Mouse (Mus musculus): Measurements from ENCODE around the gene Car8.

The Car8 gene

DNA sequence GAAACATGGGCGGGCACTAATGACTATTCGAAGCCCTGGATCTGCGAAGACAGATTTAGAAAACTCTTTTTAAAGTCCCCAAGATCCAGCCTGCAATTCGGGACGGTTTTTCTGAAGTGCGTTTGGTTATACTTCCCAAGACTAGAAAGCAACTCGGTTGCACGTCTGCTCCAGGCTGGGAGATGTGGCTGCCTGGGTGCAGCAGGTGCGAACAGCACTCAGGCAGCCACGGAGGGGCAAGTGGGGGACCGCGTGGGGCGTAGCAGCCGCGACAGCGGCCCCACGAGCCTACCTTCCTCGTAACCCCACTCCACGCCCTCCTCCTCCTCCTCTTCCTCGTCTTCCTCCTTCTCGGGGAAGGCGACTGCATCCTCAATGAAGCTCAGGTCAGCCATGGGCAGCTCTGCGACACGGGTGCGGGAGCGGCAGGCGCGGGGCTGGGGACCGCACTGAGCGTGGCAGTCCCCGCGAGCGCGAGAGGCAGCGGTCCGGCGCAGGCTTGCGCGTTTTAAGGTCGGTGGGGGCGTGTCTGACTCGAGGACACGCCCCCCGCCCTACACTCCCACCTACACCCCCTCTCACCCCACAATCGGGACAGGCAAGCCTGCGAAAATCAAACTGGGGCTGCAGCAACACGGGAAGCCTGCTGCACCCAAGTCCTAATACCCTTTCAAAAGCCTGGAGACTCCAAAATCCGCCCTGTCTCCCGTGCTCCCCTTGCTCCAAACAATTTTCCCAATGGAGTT lies at the start of gene Car8:
Gene Car8 (minus strand): TSS at position 482 of the 746 bp plus-strand sequence.
- DNase-seq (ENCODE audit: low spot score in 2 of 2), result no peak

DNA sequence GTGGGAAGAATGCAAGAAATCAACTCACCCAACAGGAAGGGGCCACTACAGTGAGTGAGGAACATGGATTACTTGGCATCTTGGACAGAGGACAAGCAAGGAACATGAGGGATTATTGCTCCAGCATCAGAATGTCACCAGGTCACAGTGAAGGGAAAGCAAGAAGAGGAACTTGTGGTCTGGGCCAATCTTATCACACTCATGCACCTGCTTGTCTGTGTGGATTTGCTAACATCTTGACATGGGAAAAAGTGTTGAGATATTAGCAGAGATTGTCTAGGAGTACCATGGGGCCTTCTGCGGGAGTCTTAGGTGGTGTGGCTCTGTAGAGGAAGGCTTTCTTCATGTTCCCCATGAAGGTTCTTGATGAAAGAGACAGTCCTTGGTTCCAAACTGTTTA lies 46.1 kb upstream of the Car8 start:
- DNase-seq (ENCODE audit: low spot score in 2 of 2), result peak in 1 of 2 experiments; percentile 4

DNA sequence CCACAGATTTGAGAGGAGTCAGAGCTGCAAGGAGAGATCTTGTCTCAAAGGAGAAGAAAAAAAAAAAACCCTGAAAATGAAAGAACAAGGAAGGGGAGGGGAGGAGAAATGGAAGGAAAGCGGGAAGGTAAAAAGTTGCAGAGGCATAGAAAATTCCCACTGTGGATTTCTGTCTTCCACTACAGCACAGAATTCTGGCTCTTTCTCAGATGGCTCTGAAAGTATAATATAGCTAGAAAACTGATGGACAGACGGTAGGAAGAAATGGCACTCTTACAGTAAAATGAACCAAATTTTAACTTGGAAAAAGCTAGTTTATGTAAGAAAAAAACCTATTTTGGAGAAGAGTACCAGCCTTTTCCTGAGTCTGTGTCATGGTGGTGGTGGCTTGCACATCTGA lies 39.3 kb upstream of the Car8 start:
- no peak for DNase-seq (ENCODE audit: low spot score in 2 of 2)

DNA sequence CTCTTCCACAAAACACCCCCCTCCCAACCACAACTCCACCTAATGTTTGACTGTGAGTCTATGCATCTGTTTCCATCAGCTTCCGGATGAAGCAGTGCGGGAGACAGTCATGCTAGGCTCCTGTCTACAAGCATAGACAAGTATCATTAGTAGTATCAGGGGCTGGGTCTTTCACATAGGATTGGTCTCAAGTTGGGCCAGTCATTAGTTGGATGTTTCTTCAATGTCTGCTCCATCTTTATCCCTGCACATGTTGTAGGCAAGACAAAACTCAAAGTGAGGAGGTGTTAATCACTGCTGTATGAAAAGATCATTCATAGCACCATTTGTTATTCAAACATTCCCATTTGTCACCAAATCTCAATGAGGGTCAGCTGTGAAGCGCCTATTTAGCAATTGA lies 11.0 kb upstream of the Car8 start:
- no peak for DNase-seq (ENCODE audit: low spot score in 2 of 2)

DNA sequence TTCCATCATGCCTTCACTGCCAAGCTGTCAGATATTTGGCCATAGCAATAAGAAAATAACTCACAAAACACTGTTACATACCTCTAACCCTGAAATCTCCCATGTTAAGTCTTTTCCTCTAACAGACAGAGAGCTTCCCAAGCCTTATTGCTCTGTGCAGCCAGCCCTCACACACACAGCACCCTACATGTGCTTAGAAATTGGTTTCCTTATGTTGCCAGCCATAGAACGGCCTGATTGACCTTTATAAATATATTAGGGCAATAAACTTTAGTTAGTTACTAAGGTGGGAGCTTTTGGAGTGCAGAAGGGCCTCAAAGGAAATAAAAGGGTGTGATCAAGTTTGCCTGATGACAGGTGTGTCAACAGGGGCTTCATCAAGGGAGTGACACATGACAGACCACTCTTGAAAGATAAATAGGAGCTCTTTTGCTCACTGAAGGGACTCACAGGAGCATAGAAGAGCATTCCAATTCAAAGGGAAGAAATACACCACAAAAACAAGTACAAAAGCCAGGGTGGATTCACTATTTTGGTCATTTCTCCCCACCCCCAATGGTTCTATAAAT lies 6.7 kb upstream of the Car8 start:
- DNase-seq (ENCODE audit: low spot score in 2 of 2), result no peak

DNA sequence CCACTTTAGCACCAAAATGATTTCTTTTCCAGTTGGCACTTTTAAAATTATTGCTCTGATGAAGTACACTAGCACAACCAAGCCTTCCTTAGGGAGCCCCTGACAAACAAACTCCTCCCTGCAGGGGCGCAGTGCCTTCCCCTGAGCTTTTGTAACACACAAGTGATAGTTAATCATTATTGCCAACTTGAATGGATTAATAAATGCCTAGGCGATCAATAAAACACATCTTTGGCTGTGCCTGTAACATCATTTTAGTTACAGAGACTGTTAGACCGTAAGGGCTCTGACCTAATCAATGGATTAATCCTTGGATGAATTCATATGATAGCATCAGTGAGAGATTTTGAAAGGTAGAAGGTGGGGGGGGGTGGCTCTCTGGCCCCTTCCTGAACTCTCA lies 6.2 kb upstream of the Car8 start:
- no peak for DNase-seq (ENCODE audit: low spot score in 2 of 2)

DNA sequence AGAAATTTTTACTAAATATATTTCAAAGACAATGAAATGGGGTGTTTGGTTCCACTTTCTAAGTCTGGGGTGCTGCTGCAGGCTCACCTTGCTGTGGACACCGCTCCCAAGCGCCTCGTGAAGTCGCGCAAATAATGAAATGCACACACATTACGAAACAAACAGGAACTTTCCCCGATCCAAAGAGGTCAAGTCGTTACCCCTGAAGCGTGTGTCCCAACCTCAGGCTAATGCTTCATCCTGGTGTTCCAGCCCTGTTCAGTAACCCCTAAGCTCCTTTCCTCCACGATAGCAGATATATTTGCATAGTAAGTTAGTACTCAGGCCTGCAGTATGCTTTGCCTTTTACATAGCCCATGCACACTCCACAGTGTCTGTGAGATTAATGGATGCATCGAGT lies 858 bp upstream of the Car8 start:
- no peak for DNase-seq (ENCODE audit: low spot score in 2 of 2)

DNA sequence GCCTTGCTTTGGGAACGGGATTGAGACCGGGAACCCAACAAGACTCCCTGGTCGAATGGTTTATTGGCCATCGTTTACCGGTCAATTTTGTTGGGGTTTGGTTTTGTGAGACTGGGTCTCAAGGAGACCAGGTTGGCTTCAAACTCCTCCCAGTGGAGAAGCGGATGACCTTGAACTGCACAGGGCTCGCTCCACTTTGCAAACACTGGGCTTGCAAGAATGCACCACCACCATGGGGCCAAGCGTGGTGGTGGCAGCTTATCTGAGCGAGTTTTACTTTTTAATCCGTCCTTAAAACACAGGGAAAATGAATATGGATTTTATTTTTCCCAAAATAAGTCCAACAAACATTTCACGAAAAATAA lies 447 bp upstream of the Car8 start:
- no peak for DNase-seq (ENCODE audit: low spot score in 2 of 2)

DNA sequence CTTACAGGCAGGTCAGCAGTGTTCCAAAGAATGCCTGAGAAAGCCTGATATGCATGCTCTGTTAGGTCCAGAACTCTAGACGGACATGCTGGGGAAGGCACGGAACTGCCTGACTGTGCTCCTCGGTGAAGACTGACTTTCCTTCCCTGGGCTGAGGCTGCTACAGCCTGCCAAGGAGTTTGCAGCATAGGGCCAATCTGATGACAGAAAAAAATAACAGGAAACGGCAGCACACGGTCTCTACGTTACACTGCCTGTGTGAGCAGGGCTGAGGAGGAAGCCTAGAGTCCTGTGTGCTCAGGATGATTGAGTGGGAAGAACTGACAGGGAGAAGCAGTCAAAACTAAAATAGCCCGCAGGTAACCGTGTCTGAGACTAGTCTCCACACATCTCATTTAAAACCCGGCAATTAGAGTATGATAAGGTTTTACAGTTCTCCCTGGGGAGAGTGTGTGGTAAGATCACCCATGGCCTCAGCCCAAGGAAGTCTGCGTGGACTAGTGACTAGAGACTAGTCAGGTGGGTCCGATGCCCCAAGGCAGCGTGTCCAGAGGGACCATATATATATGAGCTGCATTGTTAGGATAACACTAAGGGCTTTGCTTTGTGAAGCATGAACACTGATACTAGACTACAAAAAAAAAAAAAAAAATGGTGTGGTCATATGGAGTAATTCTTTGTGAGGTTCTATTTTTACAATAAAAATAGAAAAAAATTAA lies 6.3 kb downstream of the Car8 start:
- no peak for DNase-seq (ENCODE audit: low spot score in 2 of 2)

DNA sequence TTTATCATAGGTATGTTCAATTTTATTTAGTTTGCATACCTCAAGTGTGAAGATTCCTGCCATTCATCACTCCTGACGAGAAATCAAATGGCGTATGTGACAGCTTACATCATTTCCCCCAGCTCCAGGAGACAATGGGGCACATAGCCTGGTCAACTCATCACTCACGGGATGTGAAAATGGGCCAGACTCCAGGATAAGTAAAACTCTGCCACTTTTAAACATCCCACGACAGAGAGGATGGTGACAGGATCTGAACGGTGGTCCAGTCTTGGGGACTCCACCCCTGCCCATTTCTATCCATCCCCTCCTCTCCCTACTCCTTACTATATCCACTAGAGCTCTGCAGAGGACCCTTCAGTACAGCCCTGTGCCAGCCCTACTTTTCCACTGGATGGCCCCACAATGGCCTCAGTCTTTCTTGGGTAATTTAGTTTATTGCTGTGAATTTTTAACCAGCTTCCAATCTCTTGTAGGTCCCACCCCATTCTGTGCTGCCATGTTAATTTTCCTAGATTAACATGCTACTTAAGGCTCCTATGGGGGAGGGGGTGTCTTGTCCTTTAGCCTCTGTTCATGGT lies 7.5 kb downstream of the Car8 start:
- no peak for DNase-seq (ENCODE audit: low spot score in 2 of 2)

DNA sequence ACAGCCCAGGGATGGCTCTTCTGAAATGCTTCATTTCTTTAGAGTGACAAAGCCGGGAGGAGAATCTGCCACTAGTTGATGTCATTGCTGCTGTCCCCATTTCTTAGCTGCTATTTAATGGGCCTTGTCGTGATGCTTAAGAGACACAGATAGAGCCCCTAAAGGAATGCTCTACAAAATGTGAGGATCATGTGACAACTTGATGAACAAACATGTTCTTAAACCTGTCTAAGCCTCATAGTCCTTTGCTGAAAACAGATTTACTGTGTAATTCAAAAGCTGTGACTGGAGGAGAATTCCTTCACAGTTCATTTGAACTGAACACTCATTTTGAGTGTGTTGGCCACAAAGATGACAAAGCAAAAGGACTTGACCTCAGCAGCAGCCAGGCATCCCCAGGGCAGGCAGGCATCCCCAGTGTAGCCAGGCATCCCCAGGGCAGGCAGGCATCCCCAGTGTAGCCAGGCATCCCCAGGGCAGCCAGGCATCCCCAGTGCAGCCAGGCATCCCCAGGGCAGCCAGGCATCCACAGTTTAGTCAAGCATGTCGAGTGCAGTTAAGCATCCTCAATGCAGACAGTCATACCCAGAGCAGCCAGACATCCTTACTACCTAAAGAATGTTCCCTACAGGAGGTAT lies 9.1 kb downstream of the Car8 start:
- no peak for DNase-seq (ENCODE audit: low spot score in 2 of 2)

DNA sequence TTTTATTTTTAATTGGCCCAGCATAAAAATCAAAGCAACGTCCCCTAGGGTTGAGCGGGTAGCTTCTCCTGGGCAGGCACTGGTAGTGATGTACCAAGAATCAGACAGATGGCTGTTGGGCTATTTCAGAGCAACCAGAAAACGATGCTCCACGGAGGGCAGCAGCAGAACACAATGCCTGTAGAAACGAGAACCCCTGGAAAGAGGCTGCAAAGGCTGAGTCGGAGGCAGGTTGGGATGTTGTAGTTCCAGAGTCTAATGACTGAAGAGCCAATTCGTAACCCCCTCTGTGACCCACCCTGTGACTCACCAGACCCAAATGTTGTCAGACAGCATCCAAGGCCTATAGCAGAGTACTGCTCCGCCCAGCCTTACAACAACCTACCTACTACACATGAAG lies 19.9 kb downstream of the Car8 start:
- no peak for DNase-seq (ENCODE audit: low spot score in 2 of 2)

DNA sequence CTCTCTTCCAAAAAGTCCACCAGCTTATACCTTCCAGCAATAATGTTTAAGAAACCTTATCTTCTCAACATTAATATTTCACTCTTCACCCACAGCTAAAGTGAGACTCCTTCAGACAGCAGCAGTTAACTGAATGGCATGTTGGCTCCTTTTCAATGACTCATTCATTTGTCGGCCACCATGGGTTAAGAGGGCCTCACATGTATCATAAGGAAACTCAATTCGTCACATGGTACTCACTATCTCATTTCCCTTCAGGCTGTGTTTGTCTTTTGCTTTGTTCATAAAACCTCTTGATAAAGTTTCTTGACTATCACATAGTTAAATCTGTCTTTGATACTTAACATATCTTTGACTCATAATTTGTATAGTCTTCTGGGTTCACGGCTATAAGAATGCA lies 20.8 kb downstream of the Car8 start:
- no peak for DNase-seq (ENCODE audit: low spot score in 2 of 2)

DNA sequence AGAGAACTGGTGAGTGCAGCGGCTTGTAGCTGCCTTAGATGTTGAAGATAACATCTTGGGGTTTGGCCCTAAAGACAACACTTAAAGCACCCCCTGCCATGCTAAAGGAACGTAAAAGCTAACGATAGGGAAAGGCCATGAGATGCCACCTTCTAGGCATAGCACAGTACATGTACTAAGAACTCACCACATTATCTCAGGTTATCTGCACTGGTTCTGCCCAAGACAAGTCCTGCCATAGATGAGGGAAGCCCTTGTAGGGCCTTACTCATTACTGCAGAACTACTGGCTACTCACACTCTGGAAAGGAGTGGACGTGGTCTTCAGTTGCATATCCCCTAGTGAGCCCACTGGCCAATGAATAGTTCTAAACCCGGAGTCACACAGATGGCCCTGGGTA lies 21.6 kb downstream of the Car8 start:
- no peak for DNase-seq (ENCODE audit: low spot score in 2 of 2)

DNA sequence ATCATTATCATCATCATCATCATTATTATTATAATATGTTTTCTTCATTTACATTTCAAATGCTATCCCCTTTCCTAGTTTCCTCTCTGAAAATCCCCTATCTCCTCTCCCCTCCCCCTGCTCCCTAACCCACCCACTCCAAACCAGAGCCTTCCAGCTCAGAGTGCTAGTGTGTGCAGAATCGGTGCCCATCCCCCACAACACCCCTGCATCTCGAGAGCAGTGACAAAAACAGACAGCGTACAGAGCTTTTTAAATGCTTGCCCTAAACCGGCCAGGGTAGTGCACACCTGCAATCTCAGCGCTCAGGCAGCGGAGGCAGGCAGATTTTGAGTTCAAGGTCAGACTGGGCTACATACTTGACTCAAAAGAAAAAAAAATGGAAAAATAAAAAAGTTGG lies 22.3 kb downstream of the Car8 start:
- no peak for DNase-seq (ENCODE audit: low spot score in 2 of 2)

DNA sequence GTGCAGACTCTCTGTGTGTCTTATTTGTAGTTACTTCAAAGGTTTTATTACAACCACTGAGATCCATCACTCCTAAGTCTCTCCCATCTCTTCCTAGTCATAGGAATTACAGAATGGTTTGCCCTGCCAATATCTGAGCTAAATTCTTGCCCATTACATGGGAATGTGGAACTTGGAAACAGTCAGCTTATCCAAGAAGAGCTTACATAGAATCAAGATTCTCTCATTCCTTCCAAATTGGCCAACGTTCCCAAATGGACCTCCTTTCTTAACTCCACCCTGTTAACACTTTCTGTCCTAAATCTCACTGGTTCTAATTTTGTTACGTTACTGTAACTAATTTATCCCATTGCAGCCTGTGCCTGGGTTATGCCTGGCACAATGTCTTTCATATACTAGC lies 25.2 kb downstream of the Car8 start:
- DNase-seq (ENCODE audit: low spot score in 2 of 2), result no peak

DNA sequence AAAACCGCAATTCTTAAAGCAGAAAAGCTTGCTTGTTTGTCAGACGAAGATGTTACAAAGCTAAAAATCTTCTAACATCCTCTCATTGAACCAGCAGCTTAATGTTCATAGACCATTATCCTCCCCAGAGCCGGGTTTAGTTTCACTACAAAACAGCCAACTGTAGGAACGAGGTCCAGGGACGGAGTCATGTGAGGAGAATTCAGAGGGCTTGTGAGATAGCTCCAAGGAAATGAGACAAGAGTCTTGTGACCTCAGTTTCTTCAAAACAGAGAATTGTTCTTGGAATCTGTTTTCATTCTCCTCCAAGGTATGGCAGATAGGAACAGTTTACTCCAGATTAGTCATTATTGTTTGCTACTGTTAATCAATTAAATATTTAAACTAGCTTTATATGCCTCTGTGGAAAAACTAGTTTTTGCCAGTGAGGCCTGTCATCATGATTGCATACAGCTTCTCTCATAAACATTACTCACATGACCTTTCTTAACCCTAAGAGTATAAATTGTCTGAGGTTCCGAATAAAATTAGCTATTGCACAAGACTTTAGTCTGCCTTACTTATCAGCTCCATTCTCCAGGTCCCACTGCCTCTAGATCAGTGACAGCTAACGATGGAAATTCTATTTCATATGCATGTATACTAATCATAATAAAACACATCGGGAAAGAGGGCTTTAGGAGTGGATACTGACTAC lies 25.8 kb downstream of the Car8 start:
- DNase-seq (ENCODE audit: low spot score in 2 of 2), result no peak

DNA sequence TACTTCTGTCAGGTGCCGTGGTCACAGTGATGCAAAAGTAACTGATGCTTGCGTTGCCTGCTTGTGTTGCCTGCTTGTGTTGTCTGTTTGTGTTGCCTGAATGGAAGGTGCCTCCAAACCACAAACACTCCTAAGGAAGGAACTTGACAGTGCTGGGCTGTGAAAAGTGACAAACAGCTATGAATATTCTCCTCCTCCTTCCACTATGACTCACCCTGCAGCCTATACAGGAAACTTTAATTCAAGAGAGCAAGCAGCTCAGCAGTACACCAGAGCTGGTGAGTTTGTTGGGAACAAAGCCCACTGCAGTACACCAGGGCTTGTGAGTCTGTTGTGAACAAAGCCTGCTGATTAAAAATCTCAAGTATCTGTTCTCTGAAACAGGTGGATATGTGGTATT lies 28.4 kb downstream of the Car8 start:
- DNase-seq (ENCODE audit: low spot score in 2 of 2), result no peak

DNA sequence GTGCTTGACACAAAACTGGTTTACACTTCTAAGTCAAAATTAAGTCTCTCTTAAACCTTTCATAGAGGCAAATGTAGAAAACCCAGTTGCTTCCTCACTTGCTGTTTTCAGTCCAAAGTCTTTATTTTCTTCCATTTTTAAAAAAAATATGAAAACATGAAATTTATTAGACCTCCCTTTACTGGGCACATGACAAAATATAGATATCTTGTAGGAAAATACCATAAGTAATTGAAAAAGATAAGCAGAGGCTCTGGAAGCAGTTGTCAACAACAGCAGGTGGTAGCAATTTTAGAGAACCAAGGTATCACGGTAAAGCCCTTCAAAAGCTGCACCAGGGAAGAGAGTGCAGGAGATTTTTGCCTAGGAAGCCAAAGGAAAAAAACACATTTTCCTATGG lies 30.9 kb downstream of the Car8 start:
- no peak for DNase-seq (ENCODE audit: low spot score in 2 of 2)

DNA sequence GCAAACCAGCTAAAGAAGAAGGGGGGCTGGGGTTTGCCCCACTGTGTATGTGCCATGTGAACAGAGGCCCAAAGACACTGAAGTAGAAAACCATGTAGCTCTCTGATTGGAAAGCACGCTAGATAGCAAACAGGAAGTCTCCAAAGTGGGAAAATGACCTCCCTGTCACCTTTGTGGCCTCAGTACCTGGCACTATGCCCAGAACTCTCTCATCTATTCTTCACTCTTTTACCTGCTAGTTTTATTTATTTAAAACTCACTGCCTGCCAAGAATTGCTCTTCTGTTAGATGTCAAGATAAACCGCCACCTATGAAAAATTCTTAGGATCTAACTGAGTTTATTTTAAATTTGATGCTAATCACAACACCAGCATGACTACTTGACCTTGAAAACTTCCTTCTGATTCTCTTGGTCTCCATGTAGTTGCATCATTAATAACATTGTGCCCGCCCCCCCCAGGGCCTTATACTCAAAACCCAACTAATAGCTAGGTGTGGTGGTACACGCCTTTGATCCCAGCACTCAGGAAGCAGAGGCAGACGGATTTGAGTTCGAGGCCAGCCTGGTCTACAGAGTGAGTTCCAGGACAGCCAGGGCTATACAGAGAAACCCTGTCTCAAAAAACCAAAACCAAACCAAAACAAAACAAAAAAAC lies 31.8 kb downstream of the Car8 start:
- DNase-seq (ENCODE audit: low spot score in 2 of 2), result no peak

DNA sequence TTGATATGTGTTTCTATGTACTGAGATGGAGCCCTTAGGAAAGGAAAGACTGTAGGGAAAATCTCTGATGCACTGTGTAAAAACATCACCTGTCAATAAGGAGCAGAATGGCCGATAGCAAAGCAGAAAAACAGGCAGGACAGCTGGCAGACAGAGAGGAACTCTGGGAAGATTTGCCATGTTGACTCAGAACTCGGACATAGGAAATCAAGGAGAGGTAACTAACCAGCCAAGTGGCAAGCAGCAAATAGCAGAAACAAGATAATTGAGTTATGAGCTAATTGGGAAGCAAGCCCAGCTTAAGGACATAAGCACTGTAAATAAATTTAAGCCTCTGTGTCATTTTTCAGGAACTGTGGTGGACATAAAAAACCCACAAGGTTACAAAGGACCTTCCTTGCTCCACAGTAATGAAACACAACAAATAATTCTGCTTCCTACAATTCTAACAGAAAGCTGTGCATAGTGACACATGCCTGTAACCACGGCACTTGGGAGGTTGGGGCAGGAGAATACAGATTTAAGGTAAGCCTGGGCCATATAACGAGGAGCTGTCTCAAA lies 33.7 kb downstream of the Car8 start:
- DNase-seq (ENCODE audit: low spot score in 2 of 2), result no peak

All from natural killer cell, adult 2 months (primary cell).